ENCODE assay signal across 12 mouse cellular contexts in genomic region chr6:50549791-50550190, GRCm38 (mm10).
"Had no signal": no experiment of that assay in that cellular context is flagged by ENCODE, and none has a peak within 500 bp of the region (broad histone marks: within the 10 kb centered on the region; RNA-seq: fewer than 3 reads in every experiment).

No protein-coding gene starts in this region.

- H3K9me3 ChIP-seq: limb, embryonic 15.5 days; liver, embryonic 13.5 days; lung, embryonic 15.5 days; midbrain, embryonic 13.5 days had no signal

- ATAC-seq: inflammation-experienced regulatory T-cells, adult 6 months; liver, postnatal 0 days; midbrain, embryonic 13.5 days had no signal

- H3K9ac ChIP-seq: limb, embryonic 15.5 days; liver, embryonic 13.5 days; liver, postnatal 0 days; lung, embryonic 15.5 days; midbrain, embryonic 13.5 days had no signal

- H3K4me3 ChIP-seq: limb, embryonic 15.5 days; liver, embryonic 13.5 days; lung, embryonic 15.5 days; midbrain, embryonic 13.5 days had no signal

- H3K27ac ChIP-seq: limb, embryonic 15.5 days; liver, embryonic 13.5 days; lung, embryonic 15.5 days; midbrain, embryonic 13.5 days had no signal

- DNase-seq: kidney, adult 18-20 months; kidney, postnatal 10 days; kidney, postnatal 4 days; liver, embryonic 13.5 days; liver, postnatal 0 days; right cerebral cortex, postnatal 4 days; spleen, adult 18-20 months; thymus, postnatal 36 days had no signal

- H3K36me3 ChIP-seq: limb, embryonic 15.5 days; liver, embryonic 13.5 days; lung, embryonic 15.5 days; midbrain, embryonic 13.5 days had no signal

- H3K4me2 ChIP-seq: limb, embryonic 15.5 days; liver, embryonic 13.5 days; lung, embryonic 15.5 days; midbrain, embryonic 13.5 days had no signal

- H3K27me3 ChIP-seq: limb, embryonic 15.5 days; liver, embryonic 13.5 days; lung, embryonic 15.5 days; midbrain, embryonic 13.5 days had no signal

- H3K4me1 ChIP-seq: lung, embryonic 15.5 days had no signal
